Mouse (Mus musculus): ENCODE measurements around the gene Ctsa.

- TF ChIP-seq POLR2A (IDR thresholded peaks at IDR 0.05; ENCODE audit: borderline replicate concordance, extremely low read depth, insufficient read depth, insufficient read length, poor library complexity, severe bottlenecking) (no peak), CTCF (IDR thresholded peaks at IDR 0.05; ENCODE audit: borderline replicate concordance, extremely low read depth, insufficient read depth, insufficient read length) (no peak)
Observed at GRCm38 (mm10) chr2:164888996-164889395, 56.3 kb downstream of the Ctsa start.
